Mouse (Mus musculus) E14TG2a.4 (cell line): Measurements from ENCODE around the gene Tgfb1.

Experiments
- H3K27me3 ChIP-seq: 2 replicates; pipeline ENCODE4 v1.6.1; 2014; ENCODE audit warnings: low read length, control low read depth; ENCODE audit not compliant: insufficient read depth
- H3K36me3 ChIP-seq: 2 replicates; pipeline ENCODE4 v1.6.1; 2014; ENCODE audit warnings: low read length, control low read depth; ENCODE audit not compliant: insufficient read depth
- H3K4me1 ChIP-seq: replicated peaks from 2 replicates; pipeline ENCODE4 v1.6.1; 2014; ENCODE audit warnings: low read depth, low read length, control low read depth
- H3K4me3 ChIP-seq: replicated peaks from 2 replicates; pipeline ENCODE4 v1.5.1; 2014; ENCODE audit warnings: mild to moderate bottlenecking, low read length
- H3K9me3 ChIP-seq: 2 replicates; pipeline ENCODE4 v1.6.1; 2014; ENCODE audit warnings: low read length, control low read depth
- CTCF ChIP-seq: conservative IDR thresholded peaks from 2 replicates; pipeline ENCODE4 v1.5.1; 2014; ENCODE audit warnings: low read length
- NANOG ChIP-seq: IDR thresholded peaks from 2 replicates; pipeline ENCODE4 v1.6.1; 2014; ENCODE audit warnings: borderline replicate concordance, low read length, mixed read lengths
- POU5F1 ChIP-seq: IDR thresholded peaks from 2 replicates; pipeline ENCODE4 v1.6.1; 2014; ENCODE audit warnings: low read length, borderline replicate concordance

Tgfb1 gene

DNA sequence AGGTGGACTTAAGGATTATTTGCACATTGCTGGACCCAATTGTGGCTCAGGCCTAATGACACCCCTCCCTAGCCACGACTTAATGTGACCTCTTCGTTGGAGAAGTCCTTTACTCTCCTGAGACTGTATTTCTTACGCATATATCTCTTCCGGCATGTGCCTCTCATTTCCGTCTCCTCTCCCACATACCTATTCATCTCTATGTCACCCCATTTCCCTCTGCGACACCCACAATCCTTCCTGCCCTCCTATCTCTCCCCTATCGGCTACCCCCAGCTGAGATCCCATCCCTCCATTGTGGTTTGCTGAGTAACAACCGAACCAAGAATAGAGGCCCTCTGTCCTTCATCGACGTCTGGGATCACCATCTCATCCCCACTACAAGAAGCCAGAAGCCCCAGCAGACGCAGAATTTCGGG lies 2.8 kb downstream of the Tgfb1 start:
- H3K4me3 ChIP-seq: peak overlapping the region; percentile 83
- TF ChIP-seq CTCF (no peak), NANOG (no peak), POU5F1 (no peak)
- peaks cover 5% of the 10 kb centered on the region for H3K9me3 ChIP-seq
- peaks cover 72% of the 10 kb centered on the region for H3K27me3 ChIP-seq
- peaks cover 51% of the 10 kb centered on the region for H3K4me1 ChIP-seq
- H3K36me3 ChIP-seq: peaks cover 4% of the 10 kb centered on the region; the same call in 1 of the 2 replicates

DNA sequence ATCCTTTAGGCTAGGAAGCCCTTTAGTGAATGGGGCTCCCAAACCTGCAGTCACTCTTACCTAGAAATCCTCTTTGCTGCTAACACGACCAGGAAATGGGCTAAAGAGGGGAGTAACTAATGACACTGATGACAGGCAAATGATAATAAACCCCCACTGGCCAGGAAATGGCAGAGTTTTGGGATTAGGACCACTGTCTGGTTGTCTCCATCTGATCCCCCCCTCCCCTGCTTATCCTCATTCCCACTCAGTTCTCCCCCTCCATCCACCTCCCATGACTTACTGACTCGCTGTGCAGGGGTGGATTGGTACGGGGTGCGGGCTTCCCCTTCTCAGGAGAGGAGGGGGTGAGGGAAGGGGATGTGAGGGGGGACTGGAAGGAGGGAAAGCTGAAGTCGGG lies 3.2 kb downstream of the Tgfb1 start:
- peaks cover 5% of the 10 kb centered on the region for H3K9me3 ChIP-seq
- peaks cover 68% of the 10 kb centered on the region for H3K27me3 ChIP-seq
- peak overlapping the region; percentile 83; the same call in 1 of the 2 replicates for H3K4me3 ChIP-seq
- 0 out of 2 replicates have a peak, but pooled peaks cover under 1% of the 10 kb centered on the region for H3K36me3 ChIP-seq
- peaks cover 47% of the 10 kb centered on the region for H3K4me1 ChIP-seq
- TF ChIP-seq POU5F1 (no peak), CTCF (no peak), NANOG (no peak)

GRCm38 (mm10) chr7:25694104-25694503 lies 7.3 kb downstream of the Tgfb1 start:
- TF ChIP-seq POU5F1: no peak
- TF ChIP-seq CTCF: no peak
- TF ChIP-seq NANOG: no peak
- Histone ChIP-seq H3K36me3 (no peaks in the 10 kb centered on the region), H3K4me3 (no peak overlapping the region), H3K4me1 (peaks cover 14% of the 10 kb centered on the region), H3K27me3 (peaks cover 37% of the 10 kb centered on the region), H3K9me3 (peaks cover 5% of the 10 kb centered on the region)

DNA sequence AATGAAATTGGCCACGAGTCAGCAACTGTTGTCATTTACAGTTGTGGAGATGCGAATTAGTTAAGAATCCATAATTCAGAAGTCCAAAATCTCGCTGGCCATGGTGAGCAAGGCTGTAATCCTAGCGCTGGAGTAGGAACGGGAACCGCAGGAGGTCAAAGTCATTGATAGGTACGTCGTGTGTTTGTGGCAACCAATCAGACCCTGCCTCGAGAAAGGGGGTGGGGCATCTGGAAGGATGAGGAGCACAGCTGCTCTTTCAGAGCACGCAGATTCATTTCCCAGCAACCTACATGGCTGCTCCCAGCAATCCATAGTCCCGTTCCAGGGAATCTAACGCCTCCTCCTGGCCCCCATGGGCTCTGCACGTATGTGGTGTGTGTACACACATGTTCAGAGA lies 13.0 kb downstream of the Tgfb1 start:
- Histone ChIP-seq H3K4me3 (no peak overlapping the region), H3K27me3 (peaks cover 20% of the 10 kb centered on the region), H3K36me3 (no peaks in the 10 kb centered on the region), H3K9me3 (peaks cover 13% of the 10 kb centered on the region), H3K4me1 (peaks cover 14% of the 10 kb centered on the region)
- TF ChIP-seq NANOG (no peak), POU5F1 (no peak)

GRCm38 (mm10) chr7:25700732-25701131 lies 13.9 kb downstream of the Tgfb1 start:
- no peak overlapping the region for H3K4me3 ChIP-seq
- H3K36me3 ChIP-seq: no peaks in the 10 kb centered on the region
- TF ChIP-seq CTCF (peak; percentile 93), NANOG (no peak)
- H3K9me3 ChIP-seq: peaks cover 13% of the 10 kb centered on the region
- H3K4me1 ChIP-seq: peaks cover 23% of the 10 kb centered on the region
- H3K27me3 ChIP-seq: peaks cover 20% of the 10 kb centered on the region

DNA sequence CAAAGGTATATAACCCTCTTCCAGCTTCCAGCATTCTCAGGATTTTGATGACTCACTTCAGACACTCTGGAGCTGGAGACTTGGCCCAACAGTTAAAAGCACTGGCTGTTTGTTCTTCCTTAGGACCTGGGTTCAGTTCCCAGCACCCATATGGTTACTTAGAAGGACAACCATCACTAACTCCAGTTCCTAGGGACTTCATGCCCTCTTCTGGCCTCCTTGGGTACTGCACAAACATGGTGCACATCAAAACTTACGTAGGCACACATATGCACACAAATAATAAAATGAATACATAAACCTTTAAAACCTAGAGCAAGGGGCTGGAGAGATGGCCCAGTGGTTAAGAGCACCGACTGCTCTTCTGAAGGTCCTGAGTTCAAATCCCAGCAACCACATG lies 15.5 kb downstream of the Tgfb1 start:
- peaks cover 31% of the 10 kb centered on the region for H3K4me1 ChIP-seq
- H3K4me3 ChIP-seq: no peak overlapping the region
- peaks cover 15% of the 10 kb centered on the region for H3K27me3 ChIP-seq
- H3K36me3 ChIP-seq: no peaks in the 10 kb centered on the region
- TF ChIP-seq POU5F1 (no peak), NANOG (no peak), CTCF (peak; percentile 50)
- H3K9me3 ChIP-seq: peaks cover 13% of the 10 kb centered on the region

GRCm38 (mm10) chr7:25703793-25704494 lies 17.1 kb downstream of the Tgfb1 start:
- Histone ChIP-seq H3K36me3 (no peaks in the 10 kb centered on the region), H3K4me3 (peak overlapping the region; percentile 70; the same call in 1 of the 2 replicates), H3K9me3 (peaks cover 13% of the 10 kb centered on the region), H3K27me3 (peaks cover 13% of the 10 kb centered on the region), H3K4me1 (peaks cover 47% of the 10 kb centered on the region)
- TF ChIP-seq CTCF (no peak), POU5F1 (no peak), NANOG (no peak)

- H3K9me3 ChIP-seq: peaks cover 8% of the 10 kb centered on the region
- no peaks in the 10 kb centered on the region for H3K36me3 ChIP-seq
- TF ChIP-seq NANOG: no peak
- TF ChIP-seq CTCF: no peak
- TF ChIP-seq POU5F1: no peak
- peak overlapping the region; percentile 70 for H3K4me3 ChIP-seq
- H3K27me3 ChIP-seq: peaks cover 13% of the 10 kb centered on the region
- H3K4me1 ChIP-seq: peaks cover 52% of the 10 kb centered on the region
These were observed 18.0 kb downstream of the Tgfb1 start for GRCm38 (mm10) chr7:25704716-25705364.
